Mouse (Mus musculus): ENCODE data around the gene Tnrc6b. TPM values are rescaled to one million over a fixed set of nuclear protein-coding genes. Genes with fewer than 3 reads are reported as not detected.

Tnrc6b gene
- polyA plus RNA-seq, 1 experiment from 2014 or later, result 37.7 TPM

DNA sequence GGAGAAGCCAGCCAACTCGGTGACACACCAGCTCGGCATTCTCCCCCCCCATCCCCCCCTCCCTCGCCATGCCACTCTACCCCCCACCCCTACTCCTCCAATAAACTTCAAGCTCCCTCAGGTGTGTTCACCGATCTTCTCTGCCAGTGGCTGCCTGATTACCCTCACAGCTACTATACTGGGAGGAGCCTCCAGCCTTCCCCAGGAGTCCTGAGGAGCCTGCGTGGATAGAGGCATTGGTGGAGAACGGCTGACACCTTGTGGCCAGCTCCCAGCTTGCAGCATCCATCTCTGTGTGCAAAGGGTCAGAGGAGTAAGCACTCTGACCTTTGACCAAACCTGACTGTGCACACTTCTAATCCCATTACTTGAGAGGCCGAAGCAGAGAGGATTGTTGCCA is 6.8 kb upstream of the Tnrc6b start:
- H3K4me3 ChIP-seq, result no peak overlapping the region
- H3K9ac ChIP-seq, result no peak overlapping the region
- H3K9me3 ChIP-seq, result no peaks in the 10 kb centered on the region
- peak; percentile 78 for ATAC-seq (ENCODE audit: insufficient number of reproducible peaks, insufficient read depth, low FRiP score, low TSS enrichment)
- peaks cover 20% of the 10 kb centered on the region for H3K4me1 ChIP-seq
- WGBS, result 7% methylated on average over 7 of the region's 7 CpGs
- H3K4me2 ChIP-seq (replicated peaks), result peak overlapping the region; percentile 36
- H3K36me3 ChIP-seq, result no peaks in the 10 kb centered on the region
- H3K27me3 ChIP-seq, result no peaks in the 10 kb centered on the region
- no peak overlapping the region for H3K27ac ChIP-seq

GRCm38 (mm10) chr15:80705828-80706549 is 5.1 kb upstream of the Tnrc6b start:
- Histone ChIP-seq H3K27me3 (no peaks in the 10 kb centered on the region), H3K4me3 (peak overlapping the region; percentile 19), H3K9me3 (no peaks in the 10 kb centered on the region), H3K36me3 (no peaks in the 10 kb centered on the region), H3K27ac (0 out of 2 replicates have a peak overlapping the region, but pooled peaks have one; percentile 79), H3K4me2 (replicated peaks) (peak overlapping the region; percentile 52), H3K9ac (no peak overlapping the region), H3K4me1 (peaks cover 20% of the 10 kb centered on the region)
- ATAC-seq (ENCODE audit: insufficient number of reproducible peaks, insufficient read depth, low FRiP score, low TSS enrichment), result no peak
- WGBS, result 28% methylated on average over 18 of the region's 18 CpGs

DNA sequence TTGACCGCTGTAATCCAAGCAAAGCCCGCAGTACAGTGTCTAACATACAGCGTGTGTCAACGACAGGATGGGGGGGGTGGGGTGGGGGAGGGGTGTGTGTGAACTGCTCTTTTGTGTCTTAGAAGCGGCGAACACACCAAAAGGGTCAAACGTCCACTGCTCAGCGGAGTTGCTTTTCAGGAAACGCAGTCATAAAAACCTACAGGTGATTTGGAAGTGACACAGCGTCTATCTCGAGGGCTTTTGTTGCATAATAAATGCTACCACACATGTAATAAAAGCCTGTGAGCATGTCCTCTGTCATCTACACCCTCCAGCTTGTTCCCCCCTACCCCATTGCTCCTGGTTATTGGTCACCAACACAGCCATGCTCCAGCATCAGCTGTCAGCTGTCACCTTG is 4.5 kb upstream of the Tnrc6b start:
- no peaks in the 10 kb centered on the region for H3K36me3 ChIP-seq
- no peaks in the 10 kb centered on the region for H3K9me3 ChIP-seq
- peaks cover 20% of the 10 kb centered on the region for H3K4me1 ChIP-seq
- H3K27ac ChIP-seq, result peak overlapping the region; percentile 79; the same call in 1 of the 2 replicates
- no peak for ATAC-seq (ENCODE audit: insufficient number of reproducible peaks, insufficient read depth, low FRiP score, low TSS enrichment)
- peak overlapping the region; percentile 19 for H3K4me3 ChIP-seq
- 29% methylated on average over 11 of the region's 11 CpGs for WGBS
- no peaks in the 10 kb centered on the region for H3K27me3 ChIP-seq
- no peak overlapping the region for H3K9ac ChIP-seq
- peak overlapping the region; percentile 52 for H3K4me2 ChIP-seq (replicated peaks)

DNA sequence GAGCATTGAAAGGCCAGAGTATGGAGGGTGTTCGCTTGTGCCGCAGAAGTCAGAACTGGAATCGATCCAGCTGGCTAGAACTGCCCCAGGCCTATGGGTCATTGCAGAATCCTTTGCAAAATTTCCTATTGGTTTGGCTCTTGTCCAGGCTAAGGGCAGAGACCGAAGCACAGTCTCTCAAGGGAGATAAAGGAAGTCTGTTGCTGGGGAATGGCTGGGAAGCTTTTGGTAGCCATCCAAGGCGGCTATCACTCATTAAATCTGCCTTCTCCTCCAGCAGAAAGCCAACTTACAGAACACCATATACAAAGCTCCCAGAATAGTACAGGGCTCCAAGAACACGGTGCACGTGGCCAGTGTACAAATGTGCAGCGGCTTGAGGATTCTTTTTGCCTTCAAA is 4.0 kb upstream of the Tnrc6b start:
- Histone ChIP-seq H3K9me3 (no peaks in the 10 kb centered on the region), H3K4me1 (peaks cover 23% of the 10 kb centered on the region), H3K27ac (peak overlapping the region; percentile 79), H3K27me3 (no peaks in the 10 kb centered on the region), H3K9ac (no peak overlapping the region), H3K4me2 (replicated peaks) (no peak overlapping the region), H3K36me3 (no peaks in the 10 kb centered on the region), H3K4me3 (no peak overlapping the region)
- 58% methylated on average over 8 of the region's 8 CpGs for WGBS
- ATAC-seq (ENCODE audit: insufficient number of reproducible peaks, insufficient read depth, low FRiP score, low TSS enrichment), result no peak

GRCm38 (mm10) chr15:80709593-80709992 is 1.5 kb upstream of the Tnrc6b start:
- Histone ChIP-seq H3K9me3 (no peaks in the 10 kb centered on the region), H3K9ac (no peak overlapping the region), H3K36me3 (no peaks in the 10 kb centered on the region), H3K4me3 (no peak overlapping the region), H3K27me3 (no peaks in the 10 kb centered on the region), H3K4me2 (replicated peaks) (no peak overlapping the region), H3K27ac (no peak overlapping the region), H3K4me1 (peaks cover 25% of the 10 kb centered on the region)
- WGBS, result 60% methylated on average over 6 of the region's 6 CpGs
- ATAC-seq (ENCODE audit: insufficient number of reproducible peaks, insufficient read depth, low FRiP score, low TSS enrichment), result no peak

DNA sequence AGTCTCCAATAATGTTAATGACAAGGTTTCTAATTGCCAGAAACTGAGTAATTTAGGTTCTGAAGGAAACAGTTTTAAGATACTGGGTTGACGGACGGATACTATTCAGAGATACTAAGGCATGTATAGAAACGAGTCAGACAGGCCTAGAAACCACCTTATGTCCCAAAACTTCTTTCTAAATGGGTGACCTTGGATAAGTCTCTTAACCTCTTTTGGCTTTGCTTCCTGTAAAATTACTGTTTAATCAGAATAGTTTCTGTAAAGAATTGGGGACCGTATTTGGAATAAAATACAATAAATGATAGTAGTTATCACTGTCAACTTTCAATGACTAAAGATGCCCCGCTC is 881 bp upstream of the Tnrc6b start:
- H3K9ac ChIP-seq, result no peak overlapping the region
- H3K9me3 ChIP-seq, result no peaks in the 10 kb centered on the region
- H3K4me1 ChIP-seq, result peaks cover 25% of the 10 kb centered on the region
- WGBS, result 13% methylated on average over 5 of the region's 5 CpGs
- no peak for ATAC-seq (ENCODE audit: insufficient number of reproducible peaks, insufficient read depth, low FRiP score, low TSS enrichment)
- peak overlapping the region; percentile 43 for H3K4me2 ChIP-seq (replicated peaks)
- H3K27me3 ChIP-seq, result no peaks in the 10 kb centered on the region
- H3K27ac ChIP-seq, result no peak overlapping the region
- H3K36me3 ChIP-seq, result no peaks in the 10 kb centered on the region
- H3K4me3 ChIP-seq, result peak overlapping the region; percentile 91

GRCm38 (mm10) chr15:80711401-80712151 is 463 bp downstream of the Tnrc6b start:
- Histone ChIP-seq H3K4me2 (replicated peaks) (peak overlapping the region; percentile 78), H3K27ac (peak overlapping the region; percentile 92), H3K4me1 (peaks cover 16% of the 10 kb centered on the region), H3K4me3 (peak overlapping the region; percentile 91), H3K36me3 (no peaks in the 10 kb centered on the region), H3K9ac (peak overlapping the region; percentile 86), H3K27me3 (no peaks in the 10 kb centered on the region), H3K9me3 (no peaks in the 10 kb centered on the region)
- WGBS, result under 1% methylated on average over 83 of the region's 106 CpGs
- ATAC-seq (ENCODE audit: insufficient number of reproducible peaks, insufficient read depth, low FRiP score, low TSS enrichment), result 0 out of 2 replicates have a peak, but pooled peaks have one; percentile 17

DNA sequence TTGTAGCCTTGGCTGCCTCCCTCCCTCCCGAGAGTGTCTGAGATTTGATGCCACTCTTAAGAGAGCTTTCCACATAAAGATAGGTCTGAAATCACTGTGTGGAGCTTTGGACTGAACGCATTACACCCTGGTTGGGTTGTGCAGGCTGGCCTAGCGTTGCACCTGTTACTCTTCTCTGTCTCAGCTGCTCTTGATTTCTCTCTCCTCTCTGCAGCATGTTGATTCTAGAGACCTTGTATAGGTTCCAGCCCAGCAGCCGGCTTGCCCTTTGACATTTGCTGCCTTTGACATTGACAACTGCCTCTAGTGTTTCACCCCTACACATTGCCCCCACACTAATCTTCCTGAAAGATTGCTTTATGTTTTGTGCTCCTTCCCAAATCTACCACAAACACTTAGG is 3.2 kb downstream of the Tnrc6b start:
- ATAC-seq (ENCODE audit: insufficient number of reproducible peaks, insufficient read depth, low FRiP score, low TSS enrichment), result no peak
- no peak overlapping the region for H3K4me3 ChIP-seq
- 73% methylated on average over 4 of the region's 4 CpGs for WGBS

GRCm38 (mm10) chr15:80716631-80717135 is 5.6 kb downstream of the Tnrc6b start:
- H3K27me3 ChIP-seq, result no peaks in the 10 kb centered on the region
- 0 out of 2 replicates have a peak, but pooled peaks cover 5% of the 10 kb centered on the region for H3K4me1 ChIP-seq
- H3K27ac ChIP-seq, result no peak overlapping the region
- ATAC-seq (ENCODE audit: insufficient number of reproducible peaks, insufficient read depth, low FRiP score, low TSS enrichment), result no peak
- no peak overlapping the region for H3K4me3 ChIP-seq
- WGBS, result 88% methylated on average over 8 of the region's 8 CpGs
- no peaks in the 10 kb centered on the region for H3K9me3 ChIP-seq
- H3K9ac ChIP-seq, result no peak overlapping the region
- no peak overlapping the region for H3K4me2 ChIP-seq (replicated peaks)
- H3K36me3 ChIP-seq, result no peaks in the 10 kb centered on the region

More for the DNA sequence above, 3.2 kb downstream of the Tnrc6b start:
- Histone ChIP-seq H3K4me2 (replicated peaks) (no peak overlapping the region), H3K27me3 (no peaks in the 10 kb centered on the region), H3K9me3 (no peaks in the 10 kb centered on the region), H3K4me1 (0 out of 2 replicates have a peak, but pooled peaks cover 5% of the 10 kb centered on the region), H3K36me3 (no peaks in the 10 kb centered on the region), H3K9ac (no peak overlapping the region), H3K27ac (no peak overlapping the region)

GRCm38 (mm10) chr15:80717431-80717830 is 6.3 kb downstream of the Tnrc6b start:
- no peak for ATAC-seq (ENCODE audit: insufficient number of reproducible peaks, insufficient read depth, low FRiP score, low TSS enrichment)
- no peak overlapping the region for H3K4me3 ChIP-seq

DNA sequence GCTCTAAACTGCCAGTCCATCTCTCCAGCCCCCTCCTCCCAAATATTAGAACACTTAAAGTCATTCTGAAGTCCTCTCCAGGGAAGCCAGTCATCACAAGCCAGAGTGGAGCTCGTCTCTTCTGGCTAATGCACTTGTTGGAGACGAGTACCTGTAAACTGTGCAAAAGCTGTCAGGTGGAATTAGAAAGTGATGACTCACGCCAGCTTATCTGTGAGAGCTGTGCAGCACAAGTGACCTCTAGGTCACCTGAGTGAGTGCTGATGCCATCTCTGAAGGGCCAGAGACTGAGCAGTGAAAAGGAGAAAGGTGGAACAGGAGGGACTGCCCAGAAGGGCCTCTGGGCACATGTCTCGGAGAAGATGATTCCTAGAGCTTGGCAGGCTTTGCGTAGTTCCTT is 9.1 kb downstream of the Tnrc6b start:
- 78% methylated on average over 5 of the region's 5 CpGs for WGBS
- no peak for ATAC-seq (ENCODE audit: insufficient number of reproducible peaks, insufficient read depth, low FRiP score, low TSS enrichment)
- Histone ChIP-seq H3K4me3 (no peak overlapping the region), H3K36me3 (no peaks in the 10 kb centered on the region), H3K27me3 (no peaks in the 10 kb centered on the region), H3K27ac (no peak overlapping the region), H3K9ac (no peak overlapping the region), H3K9me3 (no peaks in the 10 kb centered on the region), H3K4me2 (replicated peaks) (no peak overlapping the region), H3K4me1 (peaks cover 6% of the 10 kb centered on the region)

More at GRCm38 (mm10) chr15:80717431-80717830, 6.3 kb downstream of the Tnrc6b start:
- Histone ChIP-seq H3K27me3 (no peaks in the 10 kb centered on the region), H3K9ac (no peak overlapping the region), H3K36me3 (no peaks in the 10 kb centered on the region), H3K27ac (no peak overlapping the region), H3K4me2 (replicated peaks) (no peak overlapping the region), H3K4me1 (peaks cover 1% of the 10 kb centered on the region), H3K9me3 (no peaks in the 10 kb centered on the region)
- WGBS, result 54% methylated on average over 1 of the region's 1 CpGs

DNA sequence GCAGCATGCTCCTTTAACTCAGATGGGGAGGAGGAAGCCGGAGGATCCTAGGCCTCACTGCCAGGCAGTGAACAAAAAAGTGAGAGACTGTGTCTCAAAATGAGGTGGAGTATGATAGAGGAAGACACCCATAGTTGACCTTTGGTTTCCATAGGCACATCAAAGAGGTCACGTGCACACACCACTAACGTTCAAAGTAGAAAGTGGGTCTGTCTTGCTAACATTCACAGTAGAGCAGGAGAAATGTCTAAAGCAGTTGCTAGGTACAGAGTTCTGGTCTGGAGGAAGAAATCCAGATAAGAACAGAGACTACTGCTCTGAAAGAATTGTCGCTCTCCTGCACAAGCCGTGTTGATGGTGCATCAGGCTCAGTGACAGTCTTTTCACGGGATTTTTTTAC is 10.7 kb downstream of the Tnrc6b start:
- 79% methylated on average over 6 of the region's 6 CpGs for WGBS
- no peak overlapping the region for H3K9ac ChIP-seq

More for the DNA sequence above, 10.7 kb downstream of the Tnrc6b start:
- Histone ChIP-seq H3K4me3 (no peak overlapping the region), H3K27me3 (no peaks in the 10 kb centered on the region), H3K9me3 (no peaks in the 10 kb centered on the region), H3K27ac (no peak overlapping the region), H3K4me1 (peaks cover 6% of the 10 kb centered on the region), H3K36me3 (no peaks in the 10 kb centered on the region), H3K4me2 (replicated peaks) (no peak overlapping the region)
- no peak for ATAC-seq (ENCODE audit: insufficient number of reproducible peaks, insufficient read depth, low FRiP score, low TSS enrichment)
